Mouse (Mus musculus): Measurements from ENCODE around the gene A630089N07Rik. TPM values are rescaled to one million over a fixed set of nuclear protein-coding genes. Genes with fewer than 3 reads are reported as not detected.

The A630089N07Rik gene
- polyA plus RNA-seq, 1 experiment from 2014 or later: 19.8 TPM

GRCm38 (mm10) chr16:97961381-97962150 lies 120.7 kb downstream of the A630089N07Rik start:
- H3K4me3 ChIP-seq (replicated peaks): peak overlapping the region; percentile 83
- peaks cover 5% of the 10 kb centered on the region; the same call in 1 of the 2 replicates for H3K36me3 ChIP-seq
- H3K4me2 ChIP-seq (replicated peaks): peak overlapping the region; percentile 75
- no peaks in the 10 kb centered on the region for H3K9me3 ChIP-seq
- H3K9ac ChIP-seq (replicated peaks): peak overlapping the region; percentile 92
- 10% methylated on average over 36 of the region's 36 CpGs for WGBS
- peaks cover 19% of the 10 kb centered on the region for H3K4me1 ChIP-seq (replicated peaks)
- H3K27ac ChIP-seq: peak overlapping the region; percentile 97
- H3K27me3 ChIP-seq: no peaks in the 10 kb centered on the region
- peak; percentile 66 for ATAC-seq

GRCm38 (mm10) chr16:97960348-97960747 lies 121.9 kb downstream of the A630089N07Rik start:
- no peak overlapping the region for H3K4me3 ChIP-seq (replicated peaks)
- no peak overlapping the region for H3K4me2 ChIP-seq (replicated peaks)
- peaks cover 19% of the 10 kb centered on the region for H3K4me1 ChIP-seq (replicated peaks)
- ATAC-seq: no peak
- no peaks in the 10 kb centered on the region for H3K9me3 ChIP-seq
- 93% methylated on average over 3 of the region's 3 CpGs for WGBS
- H3K9ac ChIP-seq (replicated peaks): no peak overlapping the region
- H3K27me3 ChIP-seq: no peaks in the 10 kb centered on the region
- no peak overlapping the region for H3K27ac ChIP-seq
- peaks cover 17% of the 10 kb centered on the region for H3K36me3 ChIP-seq

GRCm38 (mm10) chr16:97958401-97958973 lies 123.8 kb downstream of the A630089N07Rik start:
- Histone ChIP-seq H3K9me3 (no peaks in the 10 kb centered on the region), H3K27ac (no peak overlapping the region), H3K36me3 (peaks cover 34% of the 10 kb centered on the region), H3K4me3 (replicated peaks) (no peak overlapping the region), H3K9ac (replicated peaks) (no peak overlapping the region), H3K4me2 (replicated peaks) (no peak overlapping the region), H3K27me3 (no peaks in the 10 kb centered on the region), H3K4me1 (replicated peaks) (peaks cover 19% of the 10 kb centered on the region)
- ATAC-seq: no peak

- H3K27ac ChIP-seq: no peak overlapping the region
- no peak overlapping the region for H3K4me2 ChIP-seq (replicated peaks)
- ATAC-seq: no peak
- peaks cover 43% of the 10 kb centered on the region for H3K36me3 ChIP-seq
- peaks cover 16% of the 10 kb centered on the region for H3K4me1 ChIP-seq (replicated peaks)
- H3K9me3 ChIP-seq: no peaks in the 10 kb centered on the region
- no peak overlapping the region for H3K4me3 ChIP-seq (replicated peaks)
- H3K9ac ChIP-seq (replicated peaks): no peak overlapping the region
- H3K27me3 ChIP-seq: no peaks in the 10 kb centered on the region
Measured at GRCm38 (mm10) chr16:97957626-97958025, 124.6 kb downstream of the A630089N07Rik start.

- H3K4me3 ChIP-seq (replicated peaks): no peak overlapping the region
- no peak for ATAC-seq
- peaks cover 59% of the 10 kb centered on the region for H3K36me3 ChIP-seq
- H3K9ac ChIP-seq (replicated peaks): no peak overlapping the region
- peaks cover 10% of the 10 kb centered on the region for H3K4me1 ChIP-seq (replicated peaks)
- H3K4me2 ChIP-seq (replicated peaks): no peak overlapping the region
- H3K27me3 ChIP-seq: no peaks in the 10 kb centered on the region
- H3K9me3 ChIP-seq: no peaks in the 10 kb centered on the region
- H3K27ac ChIP-seq: no peak overlapping the region
- WGBS: 94% methylated on average over 2 of the region's 2 CpGs
Measured at GRCm38 (mm10) chr16:97956011-97956410, 126.2 kb downstream of the A630089N07Rik start.

GRCm38 (mm10) chr16:97953300-97953699 lies 128.9 kb downstream of the A630089N07Rik start:
- no peak overlapping the region for H3K27ac ChIP-seq
- 99% methylated on average over 2 of the region's 2 CpGs for WGBS
- no peaks in the 10 kb centered on the region for H3K4me1 ChIP-seq (replicated peaks)
- H3K36me3 ChIP-seq: peaks cover 76% of the 10 kb centered on the region
- H3K4me3 ChIP-seq (replicated peaks): no peak overlapping the region
- H3K4me2 ChIP-seq (replicated peaks): no peak overlapping the region
- H3K27me3 ChIP-seq: no peaks in the 10 kb centered on the region
- no peak overlapping the region for H3K9ac ChIP-seq (replicated peaks)
- H3K9me3 ChIP-seq: no peaks in the 10 kb centered on the region
- ATAC-seq: no peak

- 93% methylated on average over 9 of the region's 9 CpGs for WGBS
Measured at GRCm38 (mm10) chr16:97952801-97953200, 129.4 kb downstream of the A630089N07Rik start.

GRCm38 (mm10) chr16:97952371-97952770 lies 129.9 kb downstream of the A630089N07Rik start:
- 93% methylated on average over 4 of the region's 4 CpGs for WGBS
- H3K36me3 ChIP-seq: peaks cover 76% of the 10 kb centered on the region
- ATAC-seq: no peak
- H3K9ac ChIP-seq (replicated peaks): no peak overlapping the region
- no peak overlapping the region for H3K4me2 ChIP-seq (replicated peaks)
- no peaks in the 10 kb centered on the region for H3K4me1 ChIP-seq (replicated peaks)
- no peak overlapping the region for H3K4me3 ChIP-seq (replicated peaks)
- no peaks in the 10 kb centered on the region for H3K27me3 ChIP-seq
- H3K9me3 ChIP-seq: no peaks in the 10 kb centered on the region
- H3K27ac ChIP-seq: no peak overlapping the region

More at GRCm38 (mm10) chr16:97952801-97953200, 129.4 kb downstream of the A630089N07Rik start:
- Histone ChIP-seq H3K9ac (replicated peaks) (no peak overlapping the region), H3K36me3 (peaks cover 76% of the 10 kb centered on the region), H3K4me3 (replicated peaks) (no peak overlapping the region), H3K27me3 (no peaks in the 10 kb centered on the region), H3K4me2 (replicated peaks) (no peak overlapping the region), H3K4me1 (replicated peaks) (no peaks in the 10 kb centered on the region), H3K27ac (no peak overlapping the region), H3K9me3 (no peaks in the 10 kb centered on the region)
- no peak for ATAC-seq

Other genes starting within 250 kb of the A630089N07Rik start
- gene Prdm15, start 230.6 kb downstream of the A630089N07Rik start, polyA plus RNA-seq (2015; fragmentation: Nextera tagmentation; extraction: Ambion mirVana): 14.5 and 16.7 TPM in 2 replicates
- gene C2cd2, start 119.9 kb downstream of the A630089N07Rik start, polyA plus RNA-seq (2015; fragmentation: Nextera tagmentation; extraction: Ambion mirVana): 10.8 and 12.2 TPM in 2 replicates
- 13.5 TPM in 2 replicates for gene Zbtb21, start 119.8 kb downstream of the A630089N07Rik start, polyA plus RNA-seq (2015; fragmentation: Nextera tagmentation; extraction: Ambion mirVana)
- 21.4 and 23.3 TPM in 2 replicates for gene B230307C23Rik, start 85.1 kb downstream of the A630089N07Rik start, polyA plus RNA-seq (2015; fragmentation: Nextera tagmentation; extraction: Ambion mirVana)

Measured in midbrain, embryonic 13.5 days (tissue).